8 mouse cellular contexts compared by ENCODE assay signal in the genomic region with DNA sequence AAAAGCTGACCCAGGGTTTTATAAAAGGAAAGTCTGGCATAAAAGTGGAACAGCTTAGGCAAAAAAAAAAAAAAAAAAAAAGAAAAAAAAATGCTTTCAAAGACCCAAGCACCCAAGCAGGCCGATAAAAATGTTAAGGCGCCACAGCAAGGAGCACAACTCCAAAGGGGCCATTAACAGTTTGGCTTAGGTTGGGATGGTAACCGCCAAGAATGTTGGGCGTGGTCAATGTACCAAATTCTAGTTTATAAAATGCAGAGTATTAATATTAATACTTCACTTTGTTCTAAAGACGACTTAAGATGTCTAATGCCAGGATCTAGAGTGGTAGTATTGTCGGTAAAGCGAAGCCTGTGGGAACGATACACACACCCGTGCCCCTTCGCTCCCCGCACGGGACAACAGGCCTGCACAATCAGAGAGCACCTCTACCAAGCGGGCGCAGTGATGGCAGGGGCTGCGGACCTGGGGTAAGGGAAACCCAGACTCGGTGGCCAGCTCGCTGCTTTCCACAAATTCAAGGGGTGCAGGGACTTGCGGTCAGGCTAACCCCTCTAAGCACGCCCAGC. TPM values are rescaled to one million over a fixed set of nuclear protein-coding genes. Genes with fewer than 3 reads are reported as not detected.
DNase-seq lines count a peak whose midpoint lies in the region; ATAC-seq lines count a peak whose summit lies in the region.

No protein-coding gene starts in this region.

- H3K4me2 ChIP-seq in heart, embryonic 14.5 days (ENCODE audit: low read length): peak overlapping the region; percentile 94
- peak overlapping the region; percentile 99 for H3K4me2 ChIP-seq in liver, embryonic 15.5 days
- peak overlapping the region; percentile 92 for H3K4me2 ChIP-seq in stomach, embryonic 15.5 days

- no peaks in the 10 kb centered on the region for H3K27me3 ChIP-seq in heart, embryonic 14.5 days (ENCODE audit: control insufficient read depth, insufficient read depth, low read length)
- H3K27me3 ChIP-seq in liver, embryonic 15.5 days: peaks cover 53% of the 10 kb centered on the region
- H3K27me3 ChIP-seq in stomach, embryonic 15.5 days (replicated peaks): no peaks in the 10 kb centered on the region

- H3K9ac ChIP-seq in heart, embryonic 14.5 days (ENCODE audit: low read length): peak overlapping the region; percentile 94
- H3K9ac ChIP-seq in liver, embryonic 15.5 days: peak overlapping the region; percentile 87
- H3K9ac ChIP-seq in stomach, embryonic 15.5 days: peak overlapping the region; percentile 86

- peaks cover 2 to 10% of the 10 kb centered on the region in 2 experiments; a peak in 3 of 4 replicates for H3K4me1 ChIP-seq in heart, embryonic 14.5 days (ENCODE audit: control insufficient read depth in 2 of 2, insufficient read depth in 2 of 2, low read length in 2 of 2)
- H3K4me1 ChIP-seq in liver, embryonic 15.5 days (replicated peaks): peaks cover 24% of the 10 kb centered on the region
- H3K4me1 ChIP-seq in stomach, embryonic 15.5 days: peaks cover 3% of the 10 kb centered on the region; the same call in 1 of the 2 replicates

- no peaks in the 10 kb centered on the region for H3K9me3 ChIP-seq in heart, embryonic 14.5 days (ENCODE audit: control insufficient read depth, low read length)
- no peaks in the 10 kb centered on the region for H3K9me3 ChIP-seq in liver, embryonic 15.5 days (replicated peaks)
- no peaks in the 10 kb centered on the region for H3K9me3 ChIP-seq in stomach, embryonic 15.5 days

- peak; percentile 32; the same call in 1 of the 2 replicates for ATAC-seq in heart, embryonic 14.5 days (ENCODE audit: insufficient number of reproducible peaks, insufficient read depth, low FRiP score, low read depth)
- peak; percentile 13; the same call in 1 of the 2 replicates for ATAC-seq in liver, embryonic 15.5 days (ENCODE audit: insufficient read depth)
- no peak; the same call in none of the 2 replicates for ATAC-seq in stomach, embryonic 15.5 days (ENCODE audit: insufficient read depth, low FRiP score, low read depth)

- 4% methylated on average over 19 of the region's 19 CpGs for WGBS in heart, embryonic 14.5 days
- WGBS in liver, embryonic 15.5 days (ENCODE audit: insufficient replicate concordance): 6% methylated on average over 19 of the region's 19 CpGs
- WGBS in stomach, embryonic 15.5 days: 3% methylated on average over 19 of the region's 19 CpGs

- H3K4me3 ChIP-seq in heart, embryonic 14.5 days (ENCODE audit: control insufficient read depth in 1 of 2, insufficient read depth in 1 of 2, low read depth in 1 of 2, low read length in 2 of 2): peak overlapping the region; percentile 94 to 95
- peak overlapping the region; percentile 85 for H3K4me3 ChIP-seq in liver, embryonic 15.5 days (replicated peaks)
- H3K4me3 ChIP-seq in stomach, embryonic 15.5 days (replicated peaks): peak overlapping the region; percentile 97

- peak overlapping the region; percentile 34 to 97 for H3K27ac ChIP-seq in heart, embryonic 14.5 days (replicated peaks in 1 of 2; ENCODE audit: control insufficient read depth in 1 of 2, insufficient read depth in 1 of 2, low read depth in 2 of 2, low read length in 2 of 2)
- H3K27ac ChIP-seq in liver, embryonic 15.5 days (replicated peaks): no peak overlapping the region
- peak overlapping the region; percentile 97 for H3K27ac ChIP-seq in stomach, embryonic 15.5 days

- no peak for DNase-seq in heart, adult 8-10 months (ENCODE audit: low spot score)
- DNase-seq in MEL-GATA-1-ER (ENCODE audit: extremely low read depth, low read depth): peak; percentile 27
- peak; percentile 8 for DNase-seq in forelimb bud, embryonic 11.5 days (ENCODE audit: low read depth, low spot score)
- DNase-seq in adrenal gland, postnatal 10 days: no peak
- no peak for DNase-seq in urinary bladder, adult 2 months (ENCODE audit: low spot score)

- H3K36me3 ChIP-seq in heart, embryonic 14.5 days (ENCODE audit: control insufficient read depth, insufficient read depth, low read length): no peaks in the 10 kb centered on the region
- no peaks in the 10 kb centered on the region for H3K36me3 ChIP-seq in liver, embryonic 15.5 days (replicated peaks)
- no peaks in the 10 kb centered on the region for H3K36me3 ChIP-seq in stomach, embryonic 15.5 days

RNA-seq across cellular contexts. Expression of gene Ubtd2, which starts 0.9 kb away (rescaled TPM):
- 30.2 and 32.4 TPM in 2 replicates for polyA plus RNA-seq in heart, embryonic 14.5 days (2014; fragmentation: Nextera tagmentation; extraction: Ambion mirVana)
- total RNA-seq in heart, adult 8-10 months (2022): 1 to 10 TPM; 3.0 to 4.4 (median 3.7) TPM
- 3.9 and 4.8 TPM in 2 replicates for polyA plus RNA-seq in liver, embryonic 15.5 days (2015; fragmentation: Nextera tagmentation; extraction: Ambion mirVana)
- polyA plus RNA-seq in stomach, embryonic 15.5 days (2015; fragmentation: Nextera tagmentation; extraction: Ambion mirVana): 37.8 and 38.7 TPM in 2 replicates
- total RNA-seq in adrenal gland, postnatal 10 days (2021): 10 to 100 TPM; 19.0 to 21.0 TPM
- 18.7 and 21.2 TPM in 2 replicates for polyA plus RNA-seq in urinary bladder, adult 2 months (2012; rRNA removed)

Comparison
In these comparisons a context has a peak if more than half of its experiments do, and no peak if none do; other contexts are left out.
1. DNase-seq: peak in MEL-GATA-1-ER (single experiment) and forelimb bud, embryonic 11.5 days (single experiment); none in heart, adult 8-10 months (single experiment), adrenal gland, postnatal 10 days (single experiment) and urinary bladder, adult 2 months (single experiment).
2. Peak in every context shown above with its lines, with median percentiles within 50 percentile points of each other: H3K4me2 ChIP-seq, H3K4me3 ChIP-seq and H3K9ac ChIP-seq.